Mouse (Mus musculus) heart, postnatal 4 days (tissue): ENCODE results near the gene Cklf. TPM values are rescaled to one million over a fixed set of nuclear protein-coding genes. Genes with fewer than 3 reads are reported as not detected.
A peak's percentile ranks its signal among the peaks of the same experiment; 100 is the strongest.
"Not testable (repeated sequence)": the region's sequence is repeated elsewhere in the genome, so short reads cannot be mapped to it uniquely, and the experiment has no call there.

Experiments
- DNase-seq: peaks from one replicate; pipeline ENCODE4 v3.0.0; 2021
- total RNA-seq, 2 experiments: library from RNA; stranded (reverse); gene quantifications; 2 replicates each; pipeline ENCODE4 v1.2.3; 2021

The Cklf gene
- total RNA-seq, result 10 to 100 TPM; 10.9 to 11.3 TPM

- peak; percentile 85 for DNase-seq
These were observed at the start of gene Cklf for GRCm38 (mm10) chr8:104250439-104251367. Gene Cklf, plus strand, starts transcription at chr8:104250861.

DNA sequence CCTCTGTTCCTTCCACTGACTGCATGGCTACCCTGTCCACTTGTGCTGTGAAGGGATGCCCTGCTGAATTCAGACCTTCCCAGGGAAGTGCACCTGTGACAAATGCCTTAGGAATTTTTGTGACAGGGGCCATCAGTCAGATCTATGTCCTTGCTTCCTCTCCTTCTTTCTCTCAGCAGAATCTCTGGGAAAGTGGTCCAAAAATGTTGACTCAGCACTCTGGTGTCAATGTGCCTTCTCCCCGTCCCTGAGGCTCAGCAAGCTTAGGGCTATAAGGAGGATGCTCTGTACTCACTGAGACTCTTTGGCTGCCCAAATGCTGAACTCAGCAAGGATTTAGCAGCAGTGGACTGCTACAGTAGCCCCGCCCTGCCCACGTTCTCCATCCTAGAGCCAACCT lies 49.0 kb upstream of the Cklf start:
- DNase-seq, result no peak

DNA sequence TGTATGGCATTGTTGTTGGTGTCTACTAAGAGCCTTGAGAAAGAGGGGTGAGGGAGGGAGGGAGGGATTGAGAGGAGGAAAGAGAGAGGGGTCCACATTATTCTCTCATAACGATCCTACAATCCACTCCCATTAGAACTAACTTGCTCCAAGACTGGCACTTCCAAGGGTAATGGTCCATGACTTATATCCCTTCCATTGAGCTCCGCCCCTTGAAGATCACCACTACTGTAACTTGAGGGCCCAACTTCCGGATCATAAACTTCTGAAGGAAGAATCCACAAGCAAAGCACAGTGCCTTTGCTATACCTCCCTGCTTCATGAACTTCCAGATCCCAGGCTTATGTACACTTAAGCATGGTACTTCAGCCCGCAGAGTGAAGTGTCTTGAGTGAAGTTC lies 48.3 kb upstream of the Cklf start:
- no peak for DNase-seq

- no peak for DNase-seq
These were observed 45.4 kb upstream of the Cklf start for GRCm38 (mm10) chr8:104205292-104205691.

DNA sequence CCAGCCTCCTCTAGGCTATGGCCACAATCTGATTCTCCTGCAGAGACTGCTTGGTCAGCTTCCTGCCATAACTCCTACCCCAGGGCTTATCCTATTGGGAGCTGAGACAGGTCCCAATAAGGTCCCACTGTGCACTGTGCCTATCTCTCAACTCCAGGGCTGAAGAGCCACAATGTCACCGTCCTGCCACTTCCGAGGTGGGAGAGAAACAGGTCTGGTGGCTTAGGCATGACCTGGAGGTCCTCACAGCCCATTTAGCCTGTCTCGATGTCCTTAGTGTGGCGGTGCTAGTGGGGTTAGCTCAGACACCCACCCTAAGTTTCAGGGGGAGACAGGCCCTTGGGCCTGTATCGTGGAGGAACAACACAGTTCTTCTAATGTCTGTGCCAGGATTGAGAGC lies 33.1 kb upstream of the Cklf start:
- no peak for DNase-seq

- DNase-seq, result peak; percentile 55
These were observed 31.6 kb upstream of the Cklf start for GRCm38 (mm10) chr8:104219079-104219478.

DNA sequence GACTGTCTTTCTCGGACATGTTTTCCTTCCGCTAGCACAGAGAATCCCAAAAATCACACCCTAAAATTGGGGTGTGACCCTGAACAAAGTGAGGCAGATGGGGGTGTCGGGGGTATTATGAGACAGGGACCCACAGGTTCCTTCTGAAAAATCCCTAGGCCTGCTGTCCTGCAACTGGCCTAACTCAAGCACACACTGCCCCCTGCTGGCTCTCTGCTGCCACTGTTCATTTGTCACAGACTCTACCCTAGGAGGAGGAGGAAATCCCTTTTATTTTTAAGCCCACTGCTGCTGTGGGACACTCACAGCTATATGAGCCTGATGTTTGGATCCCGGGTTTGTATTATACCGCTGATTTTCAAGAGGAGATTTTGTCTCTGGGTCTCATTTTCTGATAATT lies 30.9 kb upstream of the Cklf start:
- peak; percentile 85 for DNase-seq

DNA sequence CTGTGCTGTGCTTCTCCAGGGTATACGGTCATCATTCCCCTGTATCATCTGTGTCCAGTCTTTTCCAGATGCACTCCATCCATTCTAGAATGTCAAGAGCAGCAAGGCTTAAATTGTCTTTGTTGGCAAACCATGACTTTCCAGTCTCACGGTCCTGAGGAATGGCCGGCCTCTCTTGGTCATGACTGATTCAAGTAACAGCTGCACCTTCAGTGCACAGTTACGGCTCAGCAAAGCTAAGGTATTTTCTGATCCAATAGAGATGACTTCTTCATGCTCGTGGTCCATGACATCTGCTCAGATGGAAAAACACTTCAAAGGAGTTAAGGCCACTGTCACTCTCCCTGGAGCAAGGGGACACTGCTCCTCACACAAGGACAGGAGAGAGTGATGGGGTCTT lies 23.6 kb upstream of the Cklf start:
- no peak for DNase-seq

- no peak for DNase-seq
These were observed 20.3 kb upstream of the Cklf start for GRCm38 (mm10) chr8:104230377-104230776.

DNA sequence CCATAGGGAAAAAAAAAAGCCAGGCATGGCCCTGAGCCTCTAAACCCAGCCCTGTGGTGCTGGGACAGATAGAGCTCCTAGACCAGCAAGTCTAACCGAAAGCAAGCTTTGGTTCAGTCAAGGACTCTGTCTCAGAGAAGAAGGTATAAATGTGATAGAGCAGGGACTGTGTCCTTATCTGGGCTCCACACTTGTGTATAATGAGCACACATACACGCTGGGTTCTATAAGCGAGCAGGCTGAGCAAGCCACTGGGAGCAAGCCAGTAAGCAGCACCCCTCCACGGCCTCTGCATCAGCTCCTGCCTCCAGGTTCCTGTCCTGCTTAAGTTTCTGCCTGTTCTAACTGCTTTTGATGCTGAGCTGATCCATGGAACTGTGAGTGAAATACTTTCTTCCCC lies 18.6 kb upstream of the Cklf start:
- DNase-seq, result no peak

DNA sequence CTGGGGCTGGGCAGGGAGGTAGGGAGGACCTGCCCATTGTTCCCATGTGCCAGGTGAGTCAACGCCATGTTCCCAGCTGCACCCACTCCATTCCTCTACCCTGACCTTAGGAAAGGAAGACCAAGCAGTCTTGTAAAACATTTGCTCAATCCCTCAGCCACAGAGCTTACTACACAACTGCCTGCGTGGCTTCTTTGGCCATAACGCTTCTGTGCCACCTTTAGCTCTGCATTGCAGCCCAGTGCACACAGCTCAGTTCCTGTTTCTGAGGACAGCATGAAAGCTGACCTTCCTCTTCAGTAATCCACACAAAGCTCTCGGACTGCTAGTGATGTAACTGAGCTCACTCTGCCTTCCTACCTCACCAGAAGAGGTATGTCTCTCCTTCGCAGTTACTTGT lies 17.7 kb upstream of the Cklf start:
- no peak for DNase-seq

DNA sequence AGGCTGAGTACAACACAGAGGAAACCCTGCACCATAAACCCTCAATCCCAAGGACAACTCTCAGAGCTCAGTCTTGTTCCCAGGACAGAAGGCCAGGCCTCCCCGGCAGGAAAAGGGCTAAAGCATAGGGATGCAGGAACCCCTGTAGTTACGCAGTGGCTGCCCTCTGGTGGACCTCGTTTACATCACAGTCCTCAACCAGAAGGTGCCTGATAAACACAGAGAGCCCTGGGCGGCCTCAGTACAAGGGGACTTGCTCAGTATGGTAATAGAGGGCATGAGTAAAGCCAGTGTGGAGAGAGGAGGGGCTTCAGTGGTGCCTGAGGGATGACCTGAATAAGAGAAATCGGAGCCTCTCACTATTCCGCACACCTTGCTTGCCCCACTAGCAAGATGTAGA lies 16.1 kb upstream of the Cklf start:
- DNase-seq, result peak; percentile 18

GRCm38 (mm10) chr8:104239418-104239861 lies 11.2 kb upstream of the Cklf start:
- DNase-seq, result no peak

- DNase-seq, result no peak
These were observed 8.5 kb upstream of the Cklf start for GRCm38 (mm10) chr8:104242038-104242644.

DNA sequence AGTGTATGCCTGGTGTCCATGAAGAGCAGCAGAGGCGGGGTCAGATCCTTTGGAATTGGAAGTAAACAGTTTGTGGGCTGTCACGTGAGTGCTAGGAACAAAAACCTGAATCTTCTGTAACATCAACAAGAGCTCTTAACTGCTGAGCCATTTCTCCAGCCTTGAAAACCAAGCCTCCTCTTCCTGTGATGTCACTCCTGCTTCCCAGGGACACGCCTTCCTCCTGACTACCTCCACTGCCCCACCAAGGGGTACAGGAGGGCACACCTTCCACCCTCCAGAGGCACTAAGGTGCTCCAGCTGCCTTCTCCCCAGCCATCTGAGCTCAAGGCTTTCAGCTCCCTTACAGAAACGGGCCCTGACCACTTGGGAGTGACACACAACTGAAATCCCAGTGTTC lies 4.0 kb upstream of the Cklf start:
- no peak for DNase-seq

DNA sequence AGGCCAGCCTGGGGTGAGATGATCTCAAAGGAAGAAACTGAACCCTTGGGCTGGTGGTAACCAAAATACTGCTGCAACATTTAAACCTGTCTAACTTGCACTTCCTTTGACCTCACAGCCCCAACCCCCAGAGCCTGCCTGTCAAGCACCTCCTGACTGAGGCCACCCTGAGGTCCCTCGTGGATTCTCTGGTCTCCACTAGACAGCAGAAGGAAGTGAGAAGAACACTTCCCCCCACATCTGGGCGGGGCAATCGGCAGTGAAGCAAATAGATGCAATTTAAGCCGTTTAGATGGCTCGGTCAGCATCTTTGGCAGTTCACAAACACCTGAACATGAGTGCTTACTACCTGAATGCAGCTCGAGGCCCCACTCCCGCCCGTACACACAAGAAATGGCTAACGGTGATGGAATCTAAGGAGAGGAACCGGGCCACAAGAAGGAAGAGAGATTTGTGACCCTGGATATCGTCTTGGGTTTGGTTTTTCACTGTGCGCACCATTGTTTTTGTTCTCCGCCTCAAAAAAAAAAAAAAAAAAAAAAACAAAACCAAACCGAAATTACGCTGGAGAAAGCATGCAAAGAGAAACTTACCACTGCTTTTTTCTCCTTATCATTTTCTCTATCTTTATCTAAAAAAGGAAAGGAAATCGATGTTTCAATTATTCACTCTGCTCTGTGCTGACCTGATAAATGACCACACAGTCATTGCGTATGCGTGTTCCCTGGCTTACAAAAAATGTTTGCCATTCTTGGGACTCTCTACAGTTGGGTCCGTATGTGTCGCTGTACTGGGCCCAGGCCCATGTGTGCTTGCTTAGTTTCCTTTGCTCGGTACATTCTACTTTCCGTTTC lies 3.4 kb upstream of the Cklf start:
- DNase-seq, result no peak

GRCm38 (mm10) chr8:104247908-104248275 lies 2.8 kb upstream of the Cklf start:
- no peak for DNase-seq

DNA sequence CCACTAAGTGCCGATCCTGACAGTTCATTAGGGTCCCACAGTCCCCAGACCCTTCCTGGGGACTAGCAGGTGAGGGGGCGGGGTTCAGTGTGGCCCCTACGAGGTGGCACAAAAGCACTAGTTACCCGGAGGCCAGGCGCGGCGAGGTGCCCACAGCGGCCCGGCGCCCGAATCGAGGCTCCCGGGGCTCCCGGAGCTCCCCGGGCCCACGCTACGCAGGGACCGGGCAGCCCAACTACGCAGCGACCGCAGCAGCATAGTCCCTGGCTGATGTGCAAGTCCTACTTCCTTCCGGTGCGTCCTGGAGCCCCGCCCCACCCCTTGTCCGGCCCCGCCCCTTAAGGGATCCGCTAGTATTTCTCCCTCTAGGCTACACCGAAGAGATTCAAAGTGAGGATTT lies 2.4 kb upstream of the Cklf start, which contains the start of gene Tk2:
Gene Tk2 (minus strand): TSS at position 283 of the 400 bp plus-strand sequence.
- DNase-seq, result peak; percentile 82

DNA sequence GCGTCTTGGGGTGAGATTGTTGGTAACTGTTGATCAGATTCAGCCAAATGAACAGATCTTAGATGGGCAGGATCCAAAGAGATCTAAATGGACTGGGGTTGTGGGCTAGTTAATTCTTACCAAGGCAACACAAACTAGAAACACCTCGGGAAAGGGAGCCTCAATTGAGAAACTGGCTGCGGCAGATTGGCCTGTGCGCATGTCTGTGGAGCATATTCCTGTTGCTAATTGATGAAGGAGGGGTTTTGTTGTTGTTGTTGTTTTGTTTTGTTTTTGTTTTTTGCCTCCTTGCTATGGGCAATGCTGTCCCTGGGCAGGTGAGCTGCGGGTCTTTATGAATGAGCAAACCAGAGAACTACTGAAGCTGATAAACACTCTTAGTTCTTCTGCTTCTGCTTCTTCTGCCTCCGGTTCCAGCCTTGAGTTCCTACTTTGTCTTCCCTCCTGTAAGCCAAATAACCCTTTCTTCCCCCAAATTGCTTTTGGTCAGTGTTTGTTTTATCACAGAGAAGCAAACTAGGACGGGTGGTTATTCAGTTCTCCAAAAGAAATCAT lies 1.1 kb upstream of the Cklf start:
- no peak for DNase-seq

GRCm38 (mm10) chr8:104251461-104251860 lies 800 bp downstream of the Cklf start:
- DNase-seq, result no peak

- no peak for DNase-seq
These were observed 2.4 kb downstream of the Cklf start for GRCm38 (mm10) chr8:104253016-104253415.

DNA sequence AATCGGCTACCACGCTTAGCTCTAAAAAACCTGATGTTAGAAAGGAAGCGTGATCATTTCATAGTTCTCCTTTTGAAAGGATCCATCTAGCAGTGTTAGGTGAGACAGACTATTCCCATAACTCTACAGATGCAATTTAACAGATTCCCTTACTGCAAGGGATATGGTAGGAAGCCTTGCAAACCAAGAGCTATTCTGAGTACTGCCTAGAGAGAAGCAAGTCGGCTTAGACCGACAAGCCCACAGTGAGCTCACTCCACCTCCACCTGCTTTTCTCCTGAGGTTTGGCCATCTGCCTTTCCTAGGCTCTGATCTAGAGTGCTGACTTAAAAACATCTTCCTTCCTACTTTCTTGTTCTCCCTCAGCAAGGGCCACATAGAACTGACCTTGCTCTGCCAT lies 11.1 kb downstream of the Cklf start:
- DNase-seq, result not testable (repeated sequence)
